Mouse (Mus musculus) gonadal fat pad, adult 2 months (tissue): ENCODE measurements around the gene Ehhadh. TPM values are rescaled to one million over a fixed set of nuclear protein-coding genes. Genes with fewer than 3 reads are reported as not detected.

Source experiments
- DNase-seq: peaks from one replicate; pipeline ENCODE4 v3.0.0-alpha.2; 2012; ENCODE audit warnings: low read depth
- polyA plus RNA-seq: library from polyadenylated mRNA; depleted of rRNA; stranded (reverse); fragments of >200 nt; gene quantifications from 2 replicates; pipeline ENCODE4 v1.2.3, GENCODE M21; 2012; rRNA removed

Ehhadh gene
- polyA plus RNA-seq, 1 experiment = 21.1 TPM

- DNase-seq = no peak
Observed at GRCm38 (mm10) chr16:21727897-21728364, 59.7 kb downstream of the Ehhadh start.

- no peak for DNase-seq
Observed at GRCm38 (mm10) chr16:21727421-21727820, 60.2 kb downstream of the Ehhadh start.

DNA sequence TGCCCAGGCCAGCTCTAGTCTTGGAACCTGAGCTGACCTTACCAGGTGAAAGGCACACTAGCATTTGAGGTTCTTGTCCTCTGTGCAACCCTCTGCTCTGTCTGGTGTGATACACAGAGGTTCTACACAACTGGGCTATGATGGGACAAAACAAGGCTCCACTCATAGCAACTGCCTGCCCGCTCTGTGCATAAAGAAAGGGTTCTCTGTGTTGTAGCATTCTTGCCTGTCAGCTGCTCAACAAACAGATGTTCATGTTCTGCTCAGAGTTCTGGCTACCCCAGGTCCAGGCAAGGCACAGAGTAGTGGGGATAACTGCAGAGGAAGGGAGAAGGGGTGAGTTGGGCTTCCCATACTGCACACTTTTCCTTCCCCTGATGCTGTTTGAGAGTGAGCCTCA is 63.3 kb downstream of the Ehhadh start:
- DNase-seq = no peak

DNA sequence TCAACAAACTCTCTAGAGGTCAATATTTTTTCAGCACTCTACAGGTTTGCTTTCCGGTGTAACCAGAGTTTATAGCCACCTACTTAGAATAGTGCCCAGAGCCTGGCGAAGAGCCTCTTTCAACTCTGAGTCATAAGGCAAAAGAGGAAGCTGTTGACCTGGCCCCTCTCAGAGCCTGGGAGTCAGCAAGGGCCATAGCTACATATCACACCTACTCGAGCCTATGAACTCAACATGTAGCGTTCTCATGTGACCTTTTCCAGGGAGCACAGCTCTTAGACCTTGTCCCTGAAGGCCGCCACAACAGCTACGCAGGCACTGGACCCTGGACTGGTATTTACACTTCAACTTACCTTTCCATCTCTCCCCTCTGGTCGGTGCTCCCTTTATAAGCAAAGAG is 67.8 kb downstream of the Ehhadh start:
- DNase-seq = no peak

GRCm38 (mm10) chr16:21714516-21714915 is 73.1 kb downstream of the Ehhadh start:
- DNase-seq = no peak

Other genes with a start within 250 kb of the Ehhadh start
- gene 2510009E07Rik, start 93.1 kb downstream of the Ehhadh start, polyA plus RNA-seq = 15.7 and 17.9 TPM in 2 replicates
- gene Map3k13, start 6.5 kb upstream of the Ehhadh start, polyA plus RNA-seq = 0.88 and 1.1 TPM in 2 replicates
- gene Tmem41a, start 159.7 kb upstream of the Ehhadh start, polyA plus RNA-seq = 5.9 and 10.3 TPM in 2 replicates
- gene Liph, start 207.9 kb upstream of the Ehhadh start, polyA plus RNA-seq = 0.63 and 0.89 TPM in 2 replicates
- 10.1 and 12.1 TPM in 2 replicates for gene Senp2, start 221.7 kb upstream of the Ehhadh start, polyA plus RNA-seq